In genomic region chr12:70464016-70464415, GRCm38 (mm10) we compare ENCODE assay signal across 27 mouse cellular contexts. TPM values are rescaled to one million over a fixed set of nuclear protein-coding genes. Genes with fewer than 3 reads are reported as not detected.
DNase-seq lines count a peak whose midpoint lies in the region; ATAC-seq and TF ChIP-seq lines count a peak whose summit lies in the region.
"Had no signal": no experiment of that assay in that cellular context is flagged by ENCODE, and none has a peak within 500 bp of the region (broad histone marks: within the 10 kb centered on the region; RNA-seq: fewer than 3 reads in every experiment).

No protein-coding gene starts in this region.

- H3K27ac ChIP-seq in heart, adult 2 months = peak overlapping the region; percentile 38
- no peak overlapping the region for H3K27ac ChIP-seq in heart, embryonic 11.5 days (ENCODE audit: low read depth, low read length)
- peak overlapping the region; percentile 48; the same call in 1 of the 2 replicates for H3K27ac ChIP-seq in heart, embryonic 13.5 days (replicated peaks)
- H3K27ac ChIP-seq in thymus, adult 2 months (ENCODE audit: control insufficient read depth, insufficient read depth, low read length) = no peak overlapping the region
- H3K27ac ChIP-seq: embryonic facial prominence, embryonic 13.5 days; forebrain, embryonic 10.5 days; forebrain, embryonic 15.5 days; gastrocnemius, adult 2 months; liver, embryonic 12.5 days; macrophage; stomach, postnatal 0 days had no signal

- H3K79me2 ChIP-seq in heart, adult 2 months (replicated peaks; ENCODE audit: control insufficient read depth, insufficient read depth, low read length) = no peaks in the 10 kb centered on the region

- H3K4me1 ChIP-seq in heart, adult 2 months (ENCODE audit: control insufficient read depth, insufficient read depth, low read length) = no peaks in the 10 kb centered on the region; the same call in 1 of the 2 replicates
- H3K4me1 ChIP-seq in heart, embryonic 11.5 days (ENCODE audit: control insufficient read depth, insufficient read depth, low read length) = no peaks in the 10 kb centered on the region
- peaks cover 7% of the 10 kb centered on the region; the same call in 1 of the 2 replicates for H3K4me1 ChIP-seq in heart, embryonic 13.5 days
- H3K4me1 ChIP-seq in thymus, adult 2 months (replicated peaks; ENCODE audit: control insufficient read depth, insufficient read depth, low read length) = no peaks in the 10 kb centered on the region
- H3K4me1 ChIP-seq: embryonic facial prominence, embryonic 13.5 days; forebrain, embryonic 10.5 days; forebrain, embryonic 15.5 days had no signal

- 0 out of 2 replicates have a peak, but pooled peaks have one; percentile 16 for TF ChIP-seq EP300 in heart, adult 2 months (IDR thresholded peaks at IDR 0.05; ENCODE audit: insufficient read depth, low read depth, low read length)

- WGBS in heart, adult 2 months = 38% methylated on average over 4 of the region's 4 CpGs
- WGBS in heart, embryonic 11.5 days (ENCODE audit: insufficient replicate concordance) = 68% methylated on average over 4 of the region's 4 CpGs
- 57% methylated on average over 4 of the region's 4 CpGs for WGBS in heart, embryonic 13.5 days
- 97% methylated on average over 4 of the region's 4 CpGs for WGBS in thymus, adult 2 months

- H3K9ac ChIP-seq in heart, adult 2 months (ENCODE audit: low read depth, low read length) = no peak overlapping the region
- no peak overlapping the region for H3K9ac ChIP-seq in heart, embryonic 11.5 days (ENCODE audit: low read depth, low read length)
- H3K9ac ChIP-seq in heart, embryonic 13.5 days = no peak overlapping the region
- H3K9ac ChIP-seq: embryonic facial prominence, embryonic 13.5 days; forebrain, embryonic 15.5 days; liver, embryonic 12.5 days; liver, postnatal 0 days had no signal

- no peak for TF ChIP-seq POLR2A in heart, adult 2 months (IDR thresholded peaks at IDR 0.05; ENCODE audit: insufficient read depth, low read depth, low read length)
- TF ChIP-seq POLR2A in thymus, adult 2 months (IDR thresholded peaks at IDR 0.05; ENCODE audit: control insufficient read depth, extremely low read depth, insufficient read depth, low read length, poor library complexity) = no peak

- H3K4me2 ChIP-seq in heart, embryonic 11.5 days = no peak overlapping the region
- H3K4me2 ChIP-seq in heart, embryonic 13.5 days = no peak overlapping the region
- H3K4me2 ChIP-seq: embryonic facial prominence, embryonic 13.5 days; forebrain, embryonic 15.5 days; liver, embryonic 12.5 days had no signal

- no peak for TF ChIP-seq CTCF in heart, adult 2 months (IDR thresholded peaks at IDR 0.05)
- TF ChIP-seq CTCF in thymus, adult 2 months (IDR thresholded peaks at IDR 0.05; ENCODE audit: borderline replicate concordance, control insufficient read depth, extremely low read depth, insufficient read depth, low read length, poor library complexity) = no peak

- DNase-seq in heart, adult 2 months = peak in 1 of 2 experiments; percentile 39
- DNase-seq in heart, postnatal 10 days = peak; percentile 68 to 70
- no peak for DNase-seq in kidney, postnatal 36 days
- DNase-seq in thymus, adult 2 months = no peak
- no peak for DNase-seq in layer of hippocampus, postnatal 36 days
- DNase-seq: adrenal gland, postnatal 10 days; cerebellum, adult 9-11 months; gastrocnemius, adult 2 months; gastrocnemius, postnatal 36 days; kidney, adult 18-20 months; kidney, postnatal 4 days; left cerebral cortex, postnatal 4 days; liver, postnatal 0 days; midbrain, embryonic 14.5 days; right cerebral cortex, postnatal 4 days; thymus, adult 18-20 months; thymus, postnatal 36 days had no signal

- no peaks in the 10 kb centered on the region for H3K27me3 ChIP-seq in heart, adult 2 months (ENCODE audit: control insufficient read depth, insufficient read depth, low read length)
- no peaks in the 10 kb centered on the region for H3K27me3 ChIP-seq in heart, embryonic 11.5 days (ENCODE audit: control insufficient read depth, insufficient read depth, low read length)
- no peaks in the 10 kb centered on the region for H3K27me3 ChIP-seq in heart, embryonic 13.5 days (replicated peaks)
- H3K27me3 ChIP-seq in thymus, adult 2 months (ENCODE audit: control insufficient read depth, insufficient read depth, low read length) = no peaks in the 10 kb centered on the region
- H3K27me3 ChIP-seq: embryonic facial prominence, embryonic 13.5 days; forebrain, embryonic 15.5 days; liver, embryonic 12.5 days; Patski had no signal

- H3K9me3 ChIP-seq in heart, embryonic 11.5 days (replicated peaks; ENCODE audit: control insufficient read depth, low read length) = no peaks in the 10 kb centered on the region
- H3K9me3 ChIP-seq in heart, embryonic 13.5 days = no peaks in the 10 kb centered on the region
- H3K9me3 ChIP-seq: embryonic facial prominence, embryonic 13.5 days; liver, embryonic 12.5 days had no signal

- ATAC-seq in heart, embryonic 11.5 days (replicated peaks; ENCODE audit: insufficient number of reproducible peaks, low FRiP score, low TSS enrichment) = no peak
- no peak for ATAC-seq in heart, embryonic 13.5 days (ENCODE audit: extremely low read depth, insufficient number of reproducible peaks, low FRiP score, low TSS enrichment)
- ATAC-seq: forebrain, embryonic 15.5 days; hindbrain, embryonic 16.5 days; liver, embryonic 12.5 days; liver, postnatal 0 days; Patski had no signal

- H3K4me3 ChIP-seq in heart, adult 2 months = no peak overlapping the region
- H3K4me3 ChIP-seq in heart, embryonic 11.5 days (ENCODE audit: low read depth, low read length) = no peak overlapping the region
- no peak overlapping the region for H3K4me3 ChIP-seq in heart, embryonic 13.5 days
- no peak overlapping the region for H3K4me3 ChIP-seq in thymus, adult 2 months (ENCODE audit: control insufficient read depth, insufficient read depth, low read length)
- H3K4me3 ChIP-seq: embryonic facial prominence, embryonic 13.5 days; forebrain, embryonic 10.5 days; forebrain, embryonic 15.5 days; gastrocnemius, adult 2 months; liver, embryonic 12.5 days had no signal

- H3K36me3 ChIP-seq in heart, adult 2 months (ENCODE audit: control insufficient read depth, insufficient read depth, low read length) = peaks cover 25% of the 10 kb centered on the region
- H3K36me3 ChIP-seq in heart, embryonic 11.5 days (ENCODE audit: control insufficient read depth, insufficient read depth, low read length) = peaks cover 29% of the 10 kb centered on the region
- H3K36me3 ChIP-seq in heart, embryonic 13.5 days = peaks cover 89% of the 10 kb centered on the region
- H3K36me3 ChIP-seq in thymus, adult 2 months (ENCODE audit: control insufficient read depth, insufficient read depth, low read length) = peaks cover 56% of the 10 kb centered on the region

- intact Hi-C loops in heart, adult 2 months (cut with DNase I) = no loop called here
- intact Hi-C loops in heart, postnatal 10 days (cut with DNase I) = no loop called here

RNA-seq across cellular contexts. Expression of gene Tmx1, which starts 11.1 kb away (rescaled TPM):
- 10 to 100 TPM; 37.9 to 41.4 TPM for total RNA-seq in heart, adult 2 months (2021)
- 16.1 and 39.2 TPM in 2 replicates for polyA plus RNA-seq in heart, adult 2 months (2012; rRNA removed)
- 62.8 and 87.0 TPM in 2 replicates for polyA plus RNA-seq in heart, embryonic 11.5 days (2014; fragmentation: Nextera tagmentation; extraction: Ambion mirVana)
- 73.8 and 82.8 TPM in 2 replicates for polyA plus RNA-seq in heart, embryonic 13.5 days (2015; fragmentation: Nextera tagmentation; extraction: Ambion mirVana)
- total RNA-seq in heart, postnatal 10 days (2021) = 10 to 100 TPM; 45.9 to 49.2 TPM
- polyA plus RNA-seq in thymus, adult 2 months (2012; rRNA removed) = 10.3 and 11.1 TPM in 2 replicates
- 10 to 100 TPM; 31.7 to 35.9 TPM for total RNA-seq in layer of hippocampus, postnatal 36 days (2021)

Comparison
In these comparisons a context has a peak if more than half of its experiments do, and no peak if none do; other contexts are left out.
1. H3K27ac ChIP-seq: peak in heart, adult 2 months (single experiment) and heart, embryonic 13.5 days (single experiment); none in heart, embryonic 11.5 days (single experiment) and thymus, adult 2 months (single experiment).
2. DNase-seq: peak in heart, postnatal 10 days (2 of 2); none in kidney, postnatal 36 days (0 of 2), thymus, adult 2 months (single experiment) and layer of hippocampus, postnatal 36 days (0 of 2).